Mouse (Mus musculus) c-Kit-positive CD71-positive TER-119-positive erythroid progenitor cells, embryonic 14.5 days (primary cell): ENCODE measurements around the gene Scn9a.

Source experiments
- DNase-seq: peaks from one replicate; pipeline ENCODE4 v3.0.0-alpha.2; 2013; ENCODE audit warnings: low spot score

Scn9a gene

DNA sequence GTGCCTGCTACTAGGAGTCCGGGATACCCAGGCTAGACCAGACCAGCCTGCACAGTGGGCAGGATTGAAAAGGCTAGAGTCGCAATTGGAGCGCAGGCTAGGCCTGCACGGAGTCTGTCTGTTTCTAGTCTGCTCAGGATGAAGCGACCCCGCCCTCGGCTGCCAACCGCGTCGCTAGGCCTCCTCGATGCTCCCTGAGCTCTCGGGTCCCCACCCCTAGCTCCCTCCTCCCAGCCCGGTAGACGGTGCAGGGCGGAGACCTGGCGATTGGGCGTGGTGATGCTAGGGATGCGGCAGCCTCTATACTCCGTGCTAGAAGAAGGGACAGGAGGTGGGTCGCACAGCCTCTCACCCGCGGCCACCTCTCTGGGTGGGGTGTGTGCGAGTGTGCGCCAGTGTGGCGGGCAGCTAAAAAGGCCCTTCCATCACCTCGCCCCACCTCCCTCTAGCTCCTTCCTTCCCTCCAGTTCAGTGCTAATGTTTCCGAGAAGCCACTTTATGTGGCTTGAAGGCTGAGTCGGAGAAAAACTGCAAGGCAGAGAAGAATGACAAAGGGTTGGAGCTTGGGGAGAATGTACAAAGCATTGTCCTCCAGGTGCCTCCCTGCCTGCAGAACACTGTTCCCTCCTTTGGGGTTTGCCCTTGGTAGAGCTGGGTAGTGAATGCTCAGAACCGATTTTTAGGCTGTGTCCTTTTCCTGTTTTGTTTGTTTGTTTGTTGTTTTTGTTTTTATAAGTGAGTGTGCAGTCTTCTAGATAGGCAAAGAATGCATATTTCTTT is at the start of gene Scn9a:
Scn9a (minus strand) TSS at position 383 of the 780 bp plus-strand sequence.
- DNase-seq: no peak

DNA sequence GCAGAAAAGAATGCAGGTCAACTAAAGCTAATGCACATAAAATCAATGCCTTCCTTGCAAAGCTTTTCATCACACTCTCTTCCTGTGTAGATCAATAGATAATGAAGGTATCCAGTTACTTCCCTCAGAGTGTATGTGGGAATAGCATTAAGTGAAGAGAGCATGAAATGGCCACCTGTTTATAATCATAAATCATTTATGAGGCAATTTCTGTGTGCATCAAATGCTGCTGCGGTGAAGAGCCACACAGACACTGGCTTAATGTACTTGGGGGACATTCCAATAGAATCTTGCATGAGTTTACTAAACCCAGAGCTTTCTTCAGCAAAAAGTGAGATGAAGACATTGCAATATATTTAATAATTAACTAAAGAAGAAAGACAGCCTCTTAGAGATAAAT is 27.2 kb upstream of the Scn9a start:
- DNase-seq: no peak

DNA sequence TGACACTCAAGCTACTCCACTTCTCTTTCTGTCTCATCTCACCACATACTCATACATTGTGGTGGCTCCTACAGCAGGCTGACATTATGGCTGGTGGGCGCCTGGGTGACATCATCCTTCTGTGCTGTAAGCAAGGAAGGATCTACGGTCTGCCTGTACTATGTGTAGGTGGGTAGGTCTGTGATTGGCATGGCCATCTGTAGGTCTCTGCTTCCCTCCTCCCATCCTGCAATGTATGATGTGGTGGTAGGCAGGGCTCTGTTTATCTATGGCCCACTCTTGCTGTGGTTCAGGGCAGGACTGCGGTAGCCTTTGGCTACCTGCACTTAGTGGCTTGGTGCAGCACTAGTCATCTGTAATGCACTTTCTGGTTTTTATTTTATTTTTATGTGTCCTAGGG is 21.7 kb upstream of the Scn9a start:
- no peak for DNase-seq

DNA sequence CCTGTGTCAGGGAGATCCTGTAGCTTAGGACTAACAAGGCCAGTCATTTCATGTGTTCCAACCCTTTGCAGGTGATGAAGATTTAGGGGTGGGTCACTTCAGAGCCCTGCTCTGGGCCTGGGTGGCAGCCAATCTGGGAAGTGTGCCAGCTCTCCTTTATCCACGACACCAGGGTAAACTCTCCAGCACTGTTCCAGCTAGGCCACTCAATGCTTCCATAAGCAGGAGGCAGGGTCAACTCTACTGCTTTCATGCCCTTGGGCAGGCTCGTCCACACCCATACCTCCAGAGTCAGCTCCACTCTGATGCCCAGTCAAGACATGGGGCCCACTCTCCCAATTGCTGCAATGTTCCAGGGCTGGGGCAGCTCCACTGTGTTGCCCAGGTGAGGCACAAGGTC is 20.7 kb upstream of the Scn9a start:
- no peak for DNase-seq

DNA sequence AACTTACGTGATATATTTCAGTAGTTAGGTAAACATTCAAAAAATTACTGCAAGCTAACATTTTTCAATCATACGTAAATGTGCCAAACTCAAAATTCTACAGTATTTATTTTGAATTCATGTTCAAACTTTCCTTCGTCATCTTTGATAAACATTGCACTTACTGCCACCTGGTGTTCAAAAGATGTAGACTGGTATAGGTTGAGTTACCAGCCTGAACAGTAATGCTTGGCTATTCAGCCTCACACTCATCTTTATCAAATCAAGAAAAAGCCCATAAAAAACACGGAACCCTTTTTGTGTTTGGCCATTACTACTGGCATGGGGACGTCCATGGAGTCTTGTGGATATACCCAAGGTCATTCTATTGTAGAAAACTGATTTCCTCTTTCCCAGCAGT is 9.6 kb upstream of the Scn9a start:
- no peak for DNase-seq

DNA sequence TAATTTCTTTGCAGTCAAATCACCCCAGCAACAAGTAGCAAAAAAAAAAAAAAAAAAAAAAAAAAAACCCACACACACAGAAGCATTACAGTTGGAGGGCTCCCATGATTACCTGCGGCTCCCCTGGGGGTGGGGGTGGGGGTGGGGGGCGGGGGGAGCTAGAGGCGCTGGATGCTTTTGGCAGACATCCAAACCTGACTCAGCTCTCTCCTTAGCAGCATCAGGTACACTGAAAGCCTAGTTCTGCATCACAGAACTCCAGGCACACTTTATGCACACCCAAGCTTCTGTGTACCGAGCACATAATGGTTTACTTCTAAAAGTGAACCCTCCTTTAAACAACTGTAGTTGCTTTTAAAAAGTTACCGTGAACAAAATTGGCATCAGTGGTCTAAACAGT is 2.0 kb downstream of the Scn9a start:
- no peak for DNase-seq

DNA sequence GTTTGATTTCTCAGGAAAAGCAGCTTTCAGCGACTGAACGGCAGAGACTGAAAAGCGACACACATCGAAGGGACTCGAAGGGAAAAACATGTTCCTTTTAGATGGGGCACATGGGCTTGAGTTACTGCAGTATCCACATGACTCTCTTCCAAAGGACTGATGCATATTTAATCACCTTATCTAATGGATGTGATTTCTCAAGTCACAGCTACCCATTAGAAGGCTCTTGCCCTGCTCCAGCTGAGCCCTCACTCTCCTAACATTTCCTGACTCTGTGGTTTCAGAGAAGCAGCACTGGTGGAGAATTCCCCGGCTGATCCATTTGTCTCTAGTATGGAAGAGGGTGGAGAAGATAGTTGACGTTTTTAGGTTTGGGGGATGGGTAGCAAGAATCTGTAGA is 23.7 kb downstream of the Scn9a start:
- DNase-seq: no peak

DNA sequence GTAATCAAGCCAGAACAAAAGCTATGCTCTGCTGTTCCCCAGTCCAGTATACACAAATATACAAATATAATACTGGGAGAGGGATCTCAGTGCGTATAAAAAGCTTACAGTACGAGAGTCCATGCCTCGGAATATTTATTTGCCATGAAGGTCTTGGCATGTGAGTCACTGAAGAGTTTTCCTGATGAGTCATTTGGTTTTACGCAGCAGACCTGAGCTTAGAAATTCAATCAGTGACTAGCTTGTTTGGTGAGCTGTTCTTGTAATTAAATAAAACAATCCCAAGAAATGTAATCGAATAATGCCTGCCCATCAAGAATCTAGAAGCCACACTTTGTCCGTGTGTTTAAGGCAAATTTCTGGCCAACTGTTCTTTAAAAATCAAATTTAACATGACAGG is 37.4 kb downstream of the Scn9a start:
- DNase-seq: no peak

DNA sequence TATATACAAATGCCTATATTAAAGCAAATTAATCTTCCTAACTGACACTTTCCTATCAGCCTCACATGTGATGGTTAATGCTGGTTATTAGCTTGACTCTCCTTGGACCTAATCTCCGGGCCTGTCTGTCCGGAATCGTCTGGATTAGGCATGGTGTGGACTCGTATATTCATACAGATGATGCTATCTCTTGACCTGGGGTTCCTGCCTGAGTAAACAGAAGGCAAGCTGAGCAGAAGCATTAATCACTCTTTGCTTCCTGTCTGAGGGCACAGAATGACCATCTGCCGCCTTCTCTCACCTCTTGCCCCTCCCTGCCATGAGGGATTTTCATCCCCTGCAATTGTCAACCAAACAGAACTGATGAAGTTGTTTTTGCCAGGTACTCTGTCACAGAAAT is 38.6 kb downstream of the Scn9a start:
- no peak for DNase-seq

DNA sequence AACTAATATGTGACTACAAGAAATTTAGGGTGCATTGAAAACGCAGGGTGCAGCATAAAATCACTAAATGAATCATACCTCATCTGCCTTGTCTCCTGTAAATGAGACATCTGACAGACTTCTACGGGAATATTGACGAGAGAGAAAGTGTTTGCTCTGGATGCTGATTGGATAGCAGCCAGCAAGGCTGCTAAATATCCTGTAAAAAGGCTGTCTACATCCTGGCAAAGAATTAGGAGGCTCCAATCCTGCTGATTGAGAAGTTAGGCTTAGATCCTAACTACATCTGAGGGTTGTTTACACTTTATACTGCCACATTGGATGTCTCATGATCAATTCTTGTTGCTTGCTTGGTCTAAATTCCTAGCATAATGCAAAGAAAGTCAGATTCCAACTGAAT is 44.6 kb downstream of the Scn9a start:
- no peak for DNase-seq

DNA sequence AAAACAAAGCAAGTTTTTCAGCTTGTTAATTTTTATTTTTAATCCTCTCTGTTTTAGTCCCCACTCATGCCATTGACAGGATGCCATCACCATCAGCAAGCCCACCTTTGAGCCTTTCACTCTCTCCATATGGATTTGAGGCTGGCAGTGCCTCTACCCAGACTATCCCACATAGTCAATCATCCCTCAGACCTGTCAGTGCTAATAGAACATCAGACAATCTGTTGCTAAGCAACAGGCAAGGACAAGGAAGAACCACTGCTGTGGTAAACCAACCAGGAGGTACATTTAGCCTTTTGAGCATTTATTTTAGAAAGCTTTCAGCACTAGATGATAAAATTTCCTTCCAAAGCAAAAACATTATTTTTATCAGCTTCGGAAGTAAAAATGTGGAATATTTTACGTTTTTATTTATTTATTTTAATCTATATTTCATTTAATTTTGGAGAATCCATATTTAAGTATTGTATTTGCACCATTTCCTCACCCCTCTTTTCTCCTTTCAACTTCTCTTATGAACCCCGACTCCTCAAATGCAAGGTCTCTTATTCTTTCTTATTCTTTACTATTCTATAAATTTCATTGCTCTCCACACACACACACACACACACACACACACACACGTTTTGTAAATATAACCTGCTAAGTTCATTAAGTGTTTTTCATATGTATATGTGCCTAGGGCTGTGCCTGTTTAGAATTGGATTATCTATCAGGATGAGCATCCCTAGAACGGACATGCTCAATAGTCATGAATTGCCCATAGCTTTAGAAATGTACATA is 54.5 kb downstream of the Scn9a start:
- no peak for DNase-seq

DNA sequence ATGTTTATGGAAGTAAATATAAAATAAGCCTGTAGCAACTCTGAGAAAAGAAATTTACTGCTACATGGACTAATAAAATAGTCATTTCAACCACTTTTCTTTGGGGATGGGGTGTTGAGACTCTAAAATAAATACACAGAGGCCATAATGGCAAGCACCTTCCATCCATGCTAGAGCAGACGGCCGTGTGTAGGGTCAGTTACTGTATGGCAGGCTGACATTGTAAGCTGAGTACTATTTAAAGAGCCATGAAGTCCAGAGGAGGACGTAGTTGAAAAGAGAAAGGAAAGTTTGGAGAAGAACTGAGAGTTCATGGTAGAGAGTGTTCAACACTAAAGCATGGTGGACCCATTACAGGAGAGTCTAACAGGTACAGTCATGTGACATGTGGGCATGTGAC is 86.5 kb downstream of the Scn9a start:
- DNase-seq: no peak

DNA sequence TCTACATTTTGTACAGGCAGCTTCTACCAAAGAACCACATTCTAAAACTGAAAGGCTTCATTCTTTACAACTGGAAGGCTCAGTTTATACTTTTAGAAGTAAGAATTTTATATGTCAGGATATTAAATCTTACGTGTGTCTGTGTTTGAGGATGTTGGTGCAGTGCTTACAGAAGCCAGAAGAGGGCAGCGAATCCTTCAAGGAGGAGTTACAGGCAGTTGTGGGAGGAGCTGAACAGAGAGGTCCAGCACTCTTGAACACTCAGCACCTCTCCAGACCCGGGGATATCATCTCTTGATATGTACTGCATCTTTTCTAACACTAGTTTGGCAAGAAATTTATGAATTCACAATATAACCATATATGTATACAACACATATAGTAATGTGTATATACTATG is 114.8 kb downstream of the Scn9a start:
- no peak for DNase-seq

DNA sequence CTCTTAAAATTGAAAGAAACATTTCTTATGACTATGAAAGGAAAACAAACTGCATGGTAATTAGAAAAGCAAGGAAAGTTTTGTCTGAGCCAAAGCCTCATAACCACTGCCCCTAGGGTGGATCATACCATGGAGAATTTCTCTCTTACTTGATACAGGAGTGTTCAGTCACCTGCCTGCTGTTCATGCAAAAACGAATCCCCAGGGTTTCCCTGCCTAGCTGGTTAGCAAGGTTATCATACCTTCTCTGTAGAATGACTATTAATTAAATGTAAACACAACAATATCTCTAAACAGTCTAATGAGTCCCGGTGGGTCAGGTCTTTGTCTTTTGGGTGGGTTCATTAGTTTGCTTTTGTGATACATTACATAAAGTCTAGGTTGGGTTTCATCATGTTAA is 123.3 kb downstream of the Scn9a start:
- no peak for DNase-seq

DNA sequence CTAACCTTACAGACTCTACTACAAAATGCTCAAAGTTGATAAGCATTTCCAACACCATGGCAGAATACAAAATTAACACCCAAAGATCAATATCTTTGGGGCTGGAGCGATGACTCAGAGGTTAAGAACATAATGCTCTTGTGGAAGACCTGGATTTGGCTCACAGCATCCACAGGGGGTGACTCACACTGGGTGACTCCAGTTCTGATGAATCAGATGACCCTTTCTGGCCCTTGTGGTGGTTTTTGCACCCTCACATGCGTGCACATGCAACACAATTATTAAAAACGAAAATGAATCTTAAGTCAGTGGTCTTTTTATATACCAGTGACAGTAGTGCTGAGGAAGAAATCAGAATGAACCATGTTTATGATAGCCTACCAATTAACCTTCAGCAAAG is 126.7 kb downstream of the Scn9a start:
- no peak for DNase-seq

DNA sequence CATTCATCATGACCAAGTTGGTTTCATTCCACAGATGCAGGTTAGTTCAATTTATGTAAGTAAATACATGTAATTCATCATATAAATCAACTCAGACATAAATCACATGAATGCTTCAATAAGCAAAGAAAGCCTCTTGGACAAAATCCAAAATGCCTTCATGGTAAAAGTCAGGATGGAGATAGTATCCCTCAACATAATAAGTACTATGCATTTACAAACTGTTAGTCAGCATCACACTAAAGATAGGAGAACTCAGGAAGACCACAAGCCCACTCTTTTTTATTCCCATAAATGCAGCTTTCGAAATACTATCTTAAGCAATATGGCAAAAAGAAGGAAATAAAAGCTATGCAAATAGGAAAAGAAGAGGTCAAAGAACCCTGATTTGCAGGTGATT is 127.1 kb downstream of the Scn9a start:
- DNase-seq: no peak

DNA sequence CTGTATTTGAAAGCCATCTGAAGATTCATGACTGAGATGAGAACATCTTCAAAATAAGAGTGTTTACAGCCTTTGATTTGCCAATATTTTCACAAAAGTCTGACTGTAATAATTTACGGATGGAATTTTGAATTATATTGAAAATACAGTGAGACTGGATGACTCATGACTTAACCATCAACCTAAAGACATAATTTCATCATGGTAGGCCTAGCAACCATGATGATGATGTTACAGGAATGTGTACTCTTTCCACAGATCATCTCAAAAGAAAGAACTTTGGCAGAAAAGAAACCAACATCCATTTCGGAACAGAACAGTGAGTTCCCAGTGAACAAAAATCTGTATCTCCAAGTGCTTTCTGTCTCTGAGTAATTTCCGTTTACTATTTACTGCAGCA is 132.6 kb downstream of the Scn9a start:
- DNase-seq: no peak

DNA sequence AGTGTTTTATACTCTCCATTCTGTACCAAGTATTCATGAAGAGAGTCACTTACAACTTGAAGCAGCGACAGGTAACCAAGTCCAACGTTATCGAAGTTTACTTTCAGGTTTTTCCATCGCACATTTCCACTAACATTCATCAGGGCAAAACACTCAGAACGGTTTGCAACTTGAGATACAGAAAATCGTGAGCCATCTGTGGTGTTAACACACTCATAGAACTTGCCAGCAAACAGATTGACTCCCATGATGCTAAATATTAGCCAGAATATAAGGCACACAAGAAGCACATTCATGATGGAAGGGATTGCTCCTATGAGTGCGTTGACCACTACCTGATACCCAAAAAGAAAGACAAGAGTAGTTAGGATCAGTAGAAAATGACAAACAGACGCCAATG is 140.2 kb downstream of the Scn9a start:
- DNase-seq: no peak

DNA sequence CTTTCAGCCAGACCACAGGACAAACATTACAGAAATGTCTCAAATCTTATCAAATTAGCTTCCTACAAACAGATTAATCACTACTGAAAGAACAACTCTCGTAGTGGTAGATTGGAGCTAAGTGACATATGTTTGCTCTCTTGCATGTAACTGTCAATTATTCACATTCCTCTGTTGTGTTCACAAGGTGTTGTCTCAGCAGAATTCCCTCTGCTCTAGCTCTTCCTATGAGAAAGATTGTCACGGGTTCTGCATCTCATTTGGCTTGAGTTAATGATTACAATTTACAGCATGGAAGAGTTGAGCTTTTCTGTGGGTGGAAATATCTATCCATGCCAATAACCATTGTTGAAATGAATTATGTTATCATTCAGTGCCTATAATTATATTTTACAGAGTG is 156.4 kb downstream of the Scn9a start:
- no peak for DNase-seq

DNA sequence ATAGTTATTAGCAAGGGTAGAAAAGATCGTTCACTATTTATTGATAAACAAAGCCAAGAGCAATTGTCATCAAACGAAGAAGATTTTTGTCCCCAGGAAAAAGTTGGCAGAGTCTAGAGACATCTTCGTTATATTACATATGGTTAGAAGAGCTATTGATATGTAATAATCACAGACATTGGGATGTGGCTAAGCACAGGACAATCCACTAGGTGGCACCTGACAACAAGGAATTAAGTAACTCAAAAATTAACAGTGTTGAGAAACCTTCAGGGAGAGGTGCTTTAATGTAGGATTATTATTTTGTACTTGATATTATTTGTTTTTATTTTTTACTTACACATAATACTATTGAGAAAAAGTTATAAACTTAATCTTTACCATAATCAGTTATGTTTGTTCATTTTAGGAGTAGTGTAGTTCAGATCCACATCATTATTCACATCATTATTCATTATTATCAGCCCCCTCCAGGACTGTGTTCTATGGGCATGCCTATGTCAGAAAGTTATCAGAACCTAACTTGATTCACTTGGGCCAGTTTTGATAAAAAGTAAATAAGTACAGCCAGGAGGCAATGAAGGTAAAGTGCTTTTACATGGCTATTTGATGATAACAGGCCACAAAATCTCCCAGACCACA is 161.5 kb downstream of the Scn9a start:
- no peak for DNase-seq

DNA sequence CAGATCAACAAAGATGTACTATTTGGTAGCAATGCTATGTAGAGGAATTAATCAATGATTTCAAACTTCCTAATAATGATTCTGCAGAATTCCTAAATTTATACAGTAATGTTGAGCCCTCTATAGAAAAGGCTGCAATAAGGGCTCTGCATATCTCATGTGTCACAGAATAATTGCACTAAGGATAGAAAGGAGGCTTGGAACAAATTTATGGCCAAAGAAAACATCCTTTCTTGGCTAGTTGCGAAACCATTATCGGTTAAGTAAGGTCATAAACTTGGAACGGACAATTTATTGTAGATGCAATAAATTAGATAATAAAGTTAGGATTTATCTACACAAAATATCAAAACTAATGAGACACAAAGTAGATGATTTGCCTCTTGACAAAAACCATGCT is 169.3 kb downstream of the Scn9a start:
- no peak for DNase-seq

DNA sequence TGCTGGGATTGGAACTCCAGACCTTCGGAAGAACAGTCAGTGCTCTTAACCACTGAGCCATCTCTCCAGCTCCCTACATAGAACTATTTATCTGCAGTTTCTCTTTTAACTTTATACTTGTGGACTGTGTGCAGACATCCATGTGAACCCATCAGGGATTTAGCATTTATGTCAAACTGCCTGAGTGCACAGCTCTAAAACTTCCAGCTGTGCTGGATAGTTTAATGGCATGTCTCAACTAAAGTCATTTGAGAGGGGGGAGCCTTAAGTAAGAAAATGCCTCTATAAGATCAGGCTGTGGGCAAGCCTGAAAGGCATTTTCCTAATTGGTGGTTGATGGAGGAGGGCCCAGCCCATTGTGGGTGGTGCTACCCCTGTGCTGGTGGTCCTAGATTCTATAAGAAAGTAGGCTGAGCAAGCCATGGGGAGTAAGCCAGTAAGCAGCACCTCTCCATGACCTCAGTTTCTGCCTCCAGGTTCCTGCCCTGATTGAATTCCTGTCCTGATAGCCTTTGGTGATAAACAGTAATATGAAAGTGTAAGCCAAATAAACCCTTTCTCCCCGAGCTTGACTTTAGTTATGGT is 169.8 kb downstream of the Scn9a start:
- DNase-seq: no peak

DNA sequence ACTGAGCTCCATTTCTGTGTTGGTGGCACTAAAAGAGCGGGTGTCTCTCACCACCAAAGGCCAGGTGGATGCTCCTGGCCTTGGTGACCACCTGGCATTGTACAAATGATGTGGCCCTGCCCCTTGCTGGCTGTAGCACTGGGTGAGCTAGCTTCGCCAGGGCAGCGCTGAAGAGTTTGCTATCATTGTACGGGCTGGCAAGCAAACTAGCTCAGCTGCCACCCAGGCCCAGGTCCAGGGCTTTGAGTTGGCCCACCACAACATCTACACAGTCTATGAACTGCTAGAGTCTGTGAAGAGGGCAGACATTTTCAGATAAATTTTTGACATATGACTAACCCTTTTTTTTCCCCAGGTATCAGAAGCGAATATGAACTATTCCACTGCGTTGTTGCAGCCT is 170.8 kb downstream of the Scn9a start:
- no peak for DNase-seq
